Mouse (Mus musculus): ENCODE data around the gene Mfsd12.

GRCm38 (mm10) chr10:81408424-81408729 is 51.1 kb downstream of the Mfsd12 start:
- TF ChIP-seq CTCF (conservative IDR thresholded peaks at IDR 0.05; ENCODE audit: low read length): no peak
- no peak for TF ChIP-seq NANOG (IDR thresholded peaks at IDR 0.05; ENCODE audit: borderline replicate concordance, low read length)
